Mouse (Mus musculus) stomach, embryonic 15.5 days (tissue): ENCODE measurements around the gene Trp53inp2. TPM values are rescaled to one million over a fixed set of nuclear protein-coding genes. Genes with fewer than 3 reads are reported as not detected.

Experiments
- ATAC-seq: fragments of 200-750 bp; cut with Nextera tagmentation; 2 replicates; pipeline ENCODE4 v1.8.0; 2017; ENCODE audit warnings: low read depth, moderate number of reproducible peaks, moderate TSS enrichment; ENCODE audit not compliant: insufficient read depth, low FRiP score
- H3K27ac ChIP-seq: fragments of 300-500 bp; sonication (generic); 2 replicates; pipeline ENCODE4 v1.5.1; 2015; ENCODE audit warnings: mild to moderate bottlenecking, inconsistent platforms
- H3K27me3 ChIP-seq: fragments of 300-500 bp; sonication (generic); replicated peaks from 2 replicates; pipeline ENCODE4 v1.6.1; 2015; ENCODE audit warnings: inconsistent platforms
- H3K36me3 ChIP-seq: fragments of 300-500 bp; sonication (generic); 2 replicates; pipeline ENCODE4 v1.6.1; 2015; ENCODE audit warnings: inconsistent platforms
- H3K4me1 ChIP-seq: fragments of 300-500 bp; sonication (generic); 2 replicates; pipeline ENCODE4 v1.6.1; 2015; ENCODE audit warnings: inconsistent platforms
- H3K4me2 ChIP-seq: fragments of 300-500 bp; sonication (generic); 2 replicates; pipeline ENCODE4 v1.6.1; 2015; ENCODE audit warnings: mild to moderate bottlenecking, inconsistent platforms
- H3K4me3 ChIP-seq: fragments of 300-500 bp; sonication (generic); replicated peaks from 2 replicates; pipeline ENCODE4 v1.5.1; 2015; ENCODE audit warnings: inconsistent platforms
- H3K9ac ChIP-seq: fragments of 300-500 bp; sonication (generic); 2 replicates; pipeline ENCODE4 v1.6.1; 2015; ENCODE audit warnings: inconsistent platforms
- H3K9me3 ChIP-seq: fragments of 300-500 bp; sonication (generic); 2 replicates; pipeline ENCODE4 v1.6.1; 2016; ENCODE audit warnings: inconsistent platforms
- WGBS: fragments of 180-500 bp; shearing (Covaris S2); methylation state at CpG from one replicate; pipeline ENCODE4 v1.1.7; 2015; 5-methylcytosine and 5-hydroxymethylcytosine counted together
- microRNA counts: library from miRNA; unstranded; fragments of <30 nt; microRNA quantifications from one replicate; lab custom pipeline; 2016
- microRNA-seq: library from miRNA; unstranded; fragments of <30 nt; microRNA quantifications from one replicate; pipeline ENCODE4, GENCODE M21; 2016
- polyA plus RNA-seq: library from polyadenylated mRNA; unstranded; fragments of >200 nt; fragmentation: Nextera tagmentation; extraction: Ambion mirVana; gene quantifications from 2 replicates; pipeline ENCODE4 v1.2.1, GENCODE M21; 2015

Gene Trp53inp2
- polyA plus RNA-seq, 1 experiment from 2014 or later: 19.9 TPM

GRCm38 (mm10) chr2:155386534-155386899 lies 5.7 kb downstream of the Trp53inp2 start:
- 25% methylated on average over 27 of the region's 27 CpGs for WGBS
- Histone ChIP-seq H3K4me2 (no peak overlapping the region), H3K9me3 (no peaks in the 10 kb centered on the region), H3K27me3 (no peaks in the 10 kb centered on the region), H3K4me3 (no peak overlapping the region), H3K9ac (no peak overlapping the region), H3K27ac (no peak overlapping the region), H3K36me3 (peaks cover 11% of the 10 kb centered on the region), H3K4me1 (peaks cover 11% of the 10 kb centered on the region)
- ATAC-seq: no peak

GRCm38 (mm10) chr2:155387052-155387451 lies 6.2 kb downstream of the Trp53inp2 start:
- no peaks in the 10 kb centered on the region for H3K27me3 ChIP-seq
- H3K9me3 ChIP-seq: no peaks in the 10 kb centered on the region
- 65% methylated on average over 4 of the region's 4 CpGs for WGBS
- H3K4me2 ChIP-seq: no peak overlapping the region
- H3K36me3 ChIP-seq: peaks cover 11% of the 10 kb centered on the region
- H3K4me1 ChIP-seq: peaks cover 11% of the 10 kb centered on the region
- no peak overlapping the region for H3K9ac ChIP-seq
- ATAC-seq: no peak
- no peak overlapping the region for H3K27ac ChIP-seq
- H3K4me3 ChIP-seq: no peak overlapping the region

GRCm38 (mm10) chr2:155388573-155388972 lies 7.7 kb downstream of the Trp53inp2 start:
- ATAC-seq: no peak
- Histone ChIP-seq H3K9ac (no peak overlapping the region), H3K36me3 (peaks cover 11% of the 10 kb centered on the region), H3K9me3 (no peaks in the 10 kb centered on the region), H3K4me1 (peaks cover 5% of the 10 kb centered on the region; the same call in 1 of the 2 replicates), H3K4me2 (no peak overlapping the region), H3K27me3 (no peaks in the 10 kb centered on the region), H3K4me3 (no peak overlapping the region), H3K27ac (no peak overlapping the region)
- 84% methylated on average over 2 of the region's 2 CpGs for WGBS

GRCm38 (mm10) chr2:155394586-155394985 lies 13.7 kb downstream of the Trp53inp2 start:
- H3K4me1 ChIP-seq: no peaks in the 10 kb centered on the region
- no peaks in the 10 kb centered on the region for H3K27me3 ChIP-seq
- H3K4me2 ChIP-seq: no peak overlapping the region
- WGBS: 75% methylated on average over 5 of the region's 5 CpGs
- H3K9ac ChIP-seq: no peak overlapping the region
- peaks cover 22% of the 10 kb centered on the region for H3K36me3 ChIP-seq
- H3K27ac ChIP-seq: no peak overlapping the region
- ATAC-seq: no peak
- H3K9me3 ChIP-seq: no peaks in the 10 kb centered on the region
- no peak overlapping the region for H3K4me3 ChIP-seq

- Histone ChIP-seq H3K9me3 (no peaks in the 10 kb centered on the region), H3K27ac (no peak overlapping the region), H3K4me3 (no peak overlapping the region), H3K36me3 (peaks cover 23% of the 10 kb centered on the region), H3K27me3 (no peaks in the 10 kb centered on the region), H3K4me1 (no peaks in the 10 kb centered on the region), H3K9ac (no peak overlapping the region), H3K4me2 (no peak overlapping the region)
- ATAC-seq: no peak
Measured at GRCm38 (mm10) chr2:155400276-155400675, 19.4 kb downstream of the Trp53inp2 start.

GRCm38 (mm10) chr2:155401926-155402325 lies 21.1 kb downstream of the Trp53inp2 start:
- 93% methylated on average over 4 of the region's 4 CpGs for WGBS
- no peaks in the 10 kb centered on the region for H3K9me3 ChIP-seq
- no peak overlapping the region for H3K4me3 ChIP-seq
- no peak overlapping the region for H3K9ac ChIP-seq
- H3K36me3 ChIP-seq: peaks cover 29% of the 10 kb centered on the region
- H3K4me1 ChIP-seq: no peaks in the 10 kb centered on the region
- no peak overlapping the region for H3K27ac ChIP-seq
- no peak for ATAC-seq
- no peaks in the 10 kb centered on the region for H3K27me3 ChIP-seq
- H3K4me2 ChIP-seq: no peak overlapping the region

GRCm38 (mm10) chr2:155404635-155405034 lies 23.8 kb downstream of the Trp53inp2 start:
- H3K9me3 ChIP-seq: no peaks in the 10 kb centered on the region
- H3K27me3 ChIP-seq: no peaks in the 10 kb centered on the region
- H3K9ac ChIP-seq: no peak overlapping the region
- no peak overlapping the region for H3K27ac ChIP-seq
- H3K4me1 ChIP-seq: no peaks in the 10 kb centered on the region
- no peak overlapping the region for H3K4me2 ChIP-seq
- H3K4me3 ChIP-seq: no peak overlapping the region
- 95% methylated on average over 1 of the region's 1 CpGs for WGBS
- ATAC-seq: no peak
- H3K36me3 ChIP-seq: peaks cover 40% of the 10 kb centered on the region

- Histone ChIP-seq H3K36me3 (peaks cover 15% of the 10 kb centered on the region), H3K27me3 (no peaks in the 10 kb centered on the region), H3K9ac (no peak overlapping the region), H3K9me3 (no peaks in the 10 kb centered on the region), H3K27ac (no peak overlapping the region), H3K4me2 (no peak overlapping the region), H3K4me3 (no peak overlapping the region), H3K4me1 (no peaks in the 10 kb centered on the region)
- ATAC-seq: no peak
- WGBS: 85% methylated on average over 2 of the region's 2 CpGs
Measured at GRCm38 (mm10) chr2:155420911-155421310, 40.1 kb downstream of the Trp53inp2 start.

GRCm38 (mm10) chr2:155436445-155436844 lies 55.6 kb downstream of the Trp53inp2 start:
- Histone ChIP-seq H3K27me3 (no peaks in the 10 kb centered on the region), H3K4me2 (no peak overlapping the region), H3K9ac (no peak overlapping the region), H3K27ac (no peak overlapping the region), H3K4me3 (no peak overlapping the region), H3K4me1 (no peaks in the 10 kb centered on the region), H3K36me3 (peaks cover 30% of the 10 kb centered on the region), H3K9me3 (no peaks in the 10 kb centered on the region)
- no peak for ATAC-seq

MicroRNAs encoded within 50 kb of the gene (microRNA counts, 519-probe panel; counts per million panel counts)
- microRNA mmu-miR-695 (lab: Ali Mortazavi, UCI): 2,410 counts per million, percentile 51 among the panel's probes with 10 or more counts

Small RNA genes lying within 50 kb of the gene (microRNA-seq; reads per million reads assigned to microRNA genes)
- gene Mir695: not detected

Other genes starting within 250 kb of the Trp53inp2 start
- gene Itch, start 247.6 kb upstream of the Trp53inp2 start, polyA plus RNA-seq: 49.4 and 51.0 TPM in 2 replicates
- 342 and 358 TPM in 2 replicates for gene Dynlrb1, start 144.5 kb upstream of the Trp53inp2 start, polyA plus RNA-seq
- 179 and 183 TPM in 2 replicates for gene Map1lc3a, start 104.8 kb upstream of the Trp53inp2 start, polyA plus RNA-seq
- 54.6 and 56.6 TPM in 2 replicates for gene Pigu, start 23.6 kb upstream of the Trp53inp2 start, polyA plus RNA-seq
- 15.1 and 17.8 TPM in 2 replicates for gene Ncoa6, start 92.8 kb downstream of the Trp53inp2 start, polyA plus RNA-seq
- 13.4 and 14.0 TPM in 2 replicates for gene Acss2, start 136.9 kb downstream of the Trp53inp2 start, polyA plus RNA-seq
- gene Ggt7, start 137.2 kb downstream of the Trp53inp2 start, polyA plus RNA-seq: 3.8 and 4.2 TPM in 2 replicates
- 43.4 and 43.9 TPM in 2 replicates for gene Gss, start 211.8 kb downstream of the Trp53inp2 start, polyA plus RNA-seq
- gene Myh7b, start 230.2 kb downstream of the Trp53inp2 start, polyA plus RNA-seq: 0.71 and 0.86 TPM in 2 replicates